Mouse (Mus musculus) layer of hippocampus, adult 9-11 months (tissue): ENCODE results near the gene Dock8.

Source experiments
- DNase-seq: peaks from one replicate; pipeline ENCODE4 v3.0.0; 2022

Gene Dock8

DNA sequence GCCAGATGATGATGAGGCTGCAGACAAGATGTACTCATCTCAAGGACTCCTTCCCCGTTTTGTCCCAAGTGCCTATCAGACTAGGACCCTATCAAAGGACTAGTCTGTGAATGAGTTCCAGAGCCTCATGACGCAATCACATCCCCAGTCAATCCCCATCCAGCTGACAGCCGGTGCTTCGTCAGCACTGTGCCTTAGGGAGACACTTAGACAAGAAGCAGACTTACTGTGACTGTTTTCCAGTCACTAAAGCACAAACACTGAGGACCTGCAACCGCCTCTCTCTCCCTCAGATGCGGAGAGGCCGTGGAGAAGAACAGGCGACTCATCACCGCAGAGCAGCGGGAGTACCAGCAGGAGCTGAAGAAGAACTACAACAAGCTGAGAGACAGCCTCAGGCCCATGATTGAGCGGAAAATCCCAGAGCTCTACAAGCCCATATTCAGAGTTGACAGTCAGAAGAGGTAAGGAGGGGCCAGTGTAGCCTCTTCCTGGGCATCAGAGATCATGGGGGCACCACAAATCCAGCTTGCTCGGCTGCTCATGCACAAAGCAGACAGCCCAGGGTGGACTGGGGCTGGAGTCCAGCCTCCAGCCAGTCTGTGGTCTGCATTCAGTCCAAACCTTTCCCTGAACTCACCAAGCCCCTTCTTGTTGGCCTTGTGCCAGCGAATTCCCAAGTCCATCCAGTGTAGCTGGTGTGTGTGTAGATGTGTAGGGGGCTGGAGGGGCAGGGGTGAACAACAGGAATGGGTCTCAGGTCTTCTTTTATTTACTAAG is 200.9 kb downstream of the Dock8 start:
- no peak for DNase-seq

GRCm38 (mm10) chr19:25203077-25203476 is 203.7 kb downstream of the Dock8 start:
- no peak for DNase-seq

GRCm38 (mm10) chr19:25206969-25207368 is 207.6 kb downstream of the Dock8 start:
- DNase-seq = no peak

GRCm38 (mm10) chr19:25207731-25208361 is 208.5 kb downstream of the Dock8 start:
- DNase-seq = no peak

- no peak for DNase-seq
Observed at GRCm38 (mm10) chr19:25208596-25209110, 209.3 kb downstream of the Dock8 start.

GRCm38 (mm10) chr19:25220611-25221010 is 221.3 kb downstream of the Dock8 start:
- no peak for DNase-seq

GRCm38 (mm10) chr19:25221964-25222640 is 222.8 kb downstream of the Dock8 start:
- DNase-seq = no peak

GRCm38 (mm10) chr19:25230058-25230974 is 231.0 kb downstream of the Dock8 start:
- DNase-seq = no peak

GRCm38 (mm10) chr19:25230975-25231334 is 231.6 kb downstream of the Dock8 start:
- DNase-seq = no peak

GRCm38 (mm10) chr19:25232032-25232431 is 232.7 kb downstream of the Dock8 start:
- peak; percentile 10 for DNase-seq

- peak; percentile 5 for DNase-seq
Observed at GRCm38 (mm10) chr19:25236596-25237491, 237.5 kb downstream of the Dock8 start, which contains the start of gene Kank1. TSS of gene Kank1 (plus strand) at chr19:25236975.

- peak; percentile 6 for DNase-seq
Observed at GRCm38 (mm10) chr19:25237492-25238040, 238.2 kb downstream of the Dock8 start.

- no peak for DNase-seq
Observed at GRCm38 (mm10) chr19:25238121-25238520, 238.8 kb downstream of the Dock8 start.

DNA sequence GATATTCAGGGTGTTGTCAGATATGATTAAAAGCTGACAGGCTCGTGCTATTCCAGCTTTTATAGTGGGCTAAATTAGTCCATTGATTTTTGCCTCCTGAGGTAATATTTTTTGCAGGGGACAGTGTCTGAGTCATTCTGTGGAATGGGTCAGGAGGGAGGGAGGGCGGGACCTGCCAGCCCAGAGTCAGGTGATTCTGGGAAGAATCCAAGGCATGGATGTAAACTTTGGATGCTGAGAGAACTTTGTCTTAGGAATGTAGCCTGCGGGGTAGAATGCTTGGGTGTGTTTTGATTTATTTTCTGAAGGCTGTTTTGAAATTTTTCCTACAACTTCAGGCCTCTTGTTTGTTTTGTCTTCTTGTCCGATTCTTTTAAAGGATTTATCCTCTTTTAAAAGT is 244.2 kb downstream of the Dock8 start:
- no peak for DNase-seq

GRCm38 (mm10) chr19:25246062-25246461 is 246.7 kb downstream of the Dock8 start:
- DNase-seq = no peak

GRCm38 (mm10) chr19:25247858-25248552 is 248.7 kb downstream of the Dock8 start:
- no peak for DNase-seq

DNA sequence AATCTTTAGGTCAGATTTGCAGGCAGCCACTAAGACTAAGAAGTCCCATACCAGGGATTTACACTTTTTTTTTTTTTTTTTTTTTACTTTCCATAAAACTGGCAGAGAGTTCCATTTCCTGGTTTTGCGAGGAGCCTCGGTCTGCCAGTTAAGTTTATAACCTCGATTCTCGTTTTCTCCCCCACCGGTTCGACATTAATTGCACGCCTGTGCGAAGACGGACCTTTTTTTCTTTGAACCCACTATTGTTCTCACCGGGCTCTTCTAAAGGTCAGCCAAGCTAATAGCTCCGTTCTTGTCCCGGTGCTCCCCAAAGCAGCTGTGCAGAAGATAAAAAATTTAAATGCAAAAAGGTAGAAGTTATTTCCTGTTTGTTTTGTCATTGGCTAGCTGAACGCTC is 249.9 kb downstream of the Dock8 start:
- DNase-seq = no peak

- DNase-seq = no peak
Observed at GRCm38 (mm10) chr19:25251610-25252140, 252.3 kb downstream of the Dock8 start.
